Mouse (Mus musculus): ENCODE measurements at regions not wholly inside any gene's neighbourhood (a gene's known extent, or its start where the extent isn't known, plus 50 kb on each side); places are given as distances from the start of the nearest gene placed in this dataset.

- H3K27ac ChIP-seq (ENCODE audit: low read depth): no peak overlapping the region
- 78% methylated on average over 4 of the region's 4 CpGs for WGBS
- no peaks in the 10 kb centered on the region for H3K4me1 ChIP-seq (replicated peaks; ENCODE audit: control insufficient read depth, insufficient read depth, low read length)
- no peak overlapping the region for H3K4me3 ChIP-seq (ENCODE audit: low read depth, low read length)
- DNase-seq (ENCODE audit: low spot score) (no peak), ATAC-seq (replicated peaks; ENCODE audit: low FRiP score, low TSS enrichment, low read depth) (no peak)
- no peak overlapping the region for H3K4me2 ChIP-seq (ENCODE audit: low read length)
- no peaks in the 10 kb centered on the region for H3K9me3 ChIP-seq (ENCODE audit: control insufficient read depth, low read length)
- no peaks in the 10 kb centered on the region for H3K36me3 ChIP-seq (ENCODE audit: control insufficient read depth, insufficient read depth, low read length)
- no peaks in the 10 kb centered on the region for H3K27me3 ChIP-seq (replicated peaks; ENCODE audit: control insufficient read depth, insufficient read depth, low read length)
- no peak overlapping the region for H3K9ac ChIP-seq (ENCODE audit: low read length)
Measured at GRCm38 (mm10) chr14:58510790-58511189, 440.4 kb downstream of the Fgf9 start.

- WGBS: 75% methylated on average over 4 of the region's 4 CpGs
- Histone ChIP-seq H3K27ac (ENCODE audit: low read depth) (no peak overlapping the region), H3K36me3 (ENCODE audit: control insufficient read depth, insufficient read depth, low read length) (no peaks in the 10 kb centered on the region), H3K9me3 (ENCODE audit: control insufficient read depth, low read length) (no peaks in the 10 kb centered on the region), H3K4me3 (ENCODE audit: low read depth, low read length) (no peak overlapping the region), H3K27me3 (replicated peaks; ENCODE audit: control insufficient read depth, insufficient read depth, low read length) (no peaks in the 10 kb centered on the region), H3K4me1 (replicated peaks; ENCODE audit: control insufficient read depth, insufficient read depth, low read length) (no peaks in the 10 kb centered on the region), H3K9ac (ENCODE audit: low read length) (no peak overlapping the region), H3K4me2 (ENCODE audit: low read length) (no peak overlapping the region)
- ATAC-seq (replicated peaks; ENCODE audit: low FRiP score, low TSS enrichment, low read depth) (no peak), DNase-seq (ENCODE audit: low spot score) (no peak)
Measured at GRCm38 (mm10) chr14:58509106-58509505, 438.8 kb downstream of the Fgf9 start.

GRCm38 (mm10) chr14:58506490-58506889 lies 436.1 kb downstream of the Fgf9 start:
- no peak for ATAC-seq (replicated peaks; ENCODE audit: low FRiP score, low TSS enrichment, low read depth)
- no peak for DNase-seq (ENCODE audit: low spot score)
- H3K9me3 ChIP-seq (ENCODE audit: control insufficient read depth, low read length): no peaks in the 10 kb centered on the region
- H3K4me1 ChIP-seq (replicated peaks; ENCODE audit: control insufficient read depth, insufficient read depth, low read length): no peaks in the 10 kb centered on the region
- no peaks in the 10 kb centered on the region for H3K36me3 ChIP-seq (ENCODE audit: control insufficient read depth, insufficient read depth, low read length)
- no peak overlapping the region for H3K27ac ChIP-seq (ENCODE audit: low read depth)
- WGBS: 54% methylated on average over 3 of the region's 3 CpGs
- H3K27me3 ChIP-seq (replicated peaks; ENCODE audit: control insufficient read depth, insufficient read depth, low read length): no peaks in the 10 kb centered on the region
- H3K4me2 ChIP-seq (ENCODE audit: low read length): no peak overlapping the region
- no peak overlapping the region for H3K9ac ChIP-seq (ENCODE audit: low read length)
- H3K4me3 ChIP-seq (ENCODE audit: low read depth, low read length): no peak overlapping the region

GRCm38 (mm10) chr14:58505841-58506240 lies 435.5 kb downstream of the Fgf9 start:
- DNase-seq (ENCODE audit: low spot score): no peak
- Histone ChIP-seq H3K36me3 (ENCODE audit: control insufficient read depth, insufficient read depth, low read length) (no peaks in the 10 kb centered on the region), H3K27ac (ENCODE audit: low read depth) (no peak overlapping the region), H3K9me3 (ENCODE audit: control insufficient read depth, low read length) (no peaks in the 10 kb centered on the region), H3K4me2 (ENCODE audit: low read length) (no peak overlapping the region), H3K4me3 (ENCODE audit: low read depth, low read length) (no peak overlapping the region), H3K4me1 (replicated peaks; ENCODE audit: control insufficient read depth, insufficient read depth, low read length) (no peaks in the 10 kb centered on the region), H3K9ac (ENCODE audit: low read length) (no peak overlapping the region), H3K27me3 (replicated peaks; ENCODE audit: control insufficient read depth, insufficient read depth, low read length) (no peaks in the 10 kb centered on the region)
- no peak for ATAC-seq (replicated peaks; ENCODE audit: low FRiP score, low TSS enrichment, low read depth)

- DNase-seq (ENCODE audit: low spot score) (no peak), ATAC-seq (replicated peaks; ENCODE audit: low FRiP score, low TSS enrichment, low read depth) (no peak)
- no peak overlapping the region for H3K4me3 ChIP-seq (ENCODE audit: low read depth, low read length)
- H3K27ac ChIP-seq (ENCODE audit: low read depth): no peak overlapping the region
- H3K4me2 ChIP-seq (ENCODE audit: low read length): no peak overlapping the region
- H3K27me3 ChIP-seq (replicated peaks; ENCODE audit: control insufficient read depth, insufficient read depth, low read length): no peaks in the 10 kb centered on the region
- WGBS: 60% methylated on average over 8 of the region's 8 CpGs
- H3K4me1 ChIP-seq (replicated peaks; ENCODE audit: control insufficient read depth, insufficient read depth, low read length): peaks cover 5% of the 10 kb centered on the region
- no peaks in the 10 kb centered on the region for H3K36me3 ChIP-seq (ENCODE audit: control insufficient read depth, insufficient read depth, low read length)
- no peaks in the 10 kb centered on the region for H3K9me3 ChIP-seq (ENCODE audit: control insufficient read depth, low read length)
- H3K9ac ChIP-seq (ENCODE audit: low read length): no peak overlapping the region
Measured at GRCm38 (mm10) chr14:58502890-58503289, 432.5 kb downstream of the Fgf9 start.

GRCm38 (mm10) chr14:58500014-58500413 lies 429.7 kb downstream of the Fgf9 start:
- Histone ChIP-seq H3K4me3 (ENCODE audit: low read depth, low read length) (no peak overlapping the region), H3K27ac (ENCODE audit: low read depth) (peak overlapping the region; percentile 27; the same call in 1 of the 2 replicates), H3K4me1 (replicated peaks; ENCODE audit: control insufficient read depth, insufficient read depth, low read length) (peaks cover 5% of the 10 kb centered on the region), H3K9ac (ENCODE audit: low read length) (no peak overlapping the region), H3K4me2 (ENCODE audit: low read length) (no peak overlapping the region), H3K27me3 (replicated peaks; ENCODE audit: control insufficient read depth, insufficient read depth, low read length) (no peaks in the 10 kb centered on the region), H3K36me3 (ENCODE audit: control insufficient read depth, insufficient read depth, low read length) (no peaks in the 10 kb centered on the region), H3K9me3 (ENCODE audit: control insufficient read depth, low read length) (no peaks in the 10 kb centered on the region)
- WGBS: 32% methylated on average over 2 of the region's 2 CpGs
- DNase-seq (ENCODE audit: low spot score): no peak
- no peak for ATAC-seq (replicated peaks; ENCODE audit: low FRiP score, low TSS enrichment, low read depth)

- no peak overlapping the region for H3K4me2 ChIP-seq (ENCODE audit: low read length)
- WGBS: 31% methylated on average over 6 of the region's 6 CpGs
- no peak overlapping the region for H3K4me3 ChIP-seq (ENCODE audit: low read depth, low read length)
- no peaks in the 10 kb centered on the region for H3K9me3 ChIP-seq (ENCODE audit: control insufficient read depth, low read length)
- DNase-seq (ENCODE audit: low spot score) (no peak), ATAC-seq (replicated peaks; ENCODE audit: low FRiP score, low TSS enrichment, low read depth) (no peak)
- H3K4me1 ChIP-seq (replicated peaks; ENCODE audit: control insufficient read depth, insufficient read depth, low read length): peaks cover 5% of the 10 kb centered on the region
- no peaks in the 10 kb centered on the region for H3K27me3 ChIP-seq (replicated peaks; ENCODE audit: control insufficient read depth, insufficient read depth, low read length)
- H3K9ac ChIP-seq (ENCODE audit: low read length): no peak overlapping the region
- H3K36me3 ChIP-seq (ENCODE audit: control insufficient read depth, insufficient read depth, low read length): no peaks in the 10 kb centered on the region
- H3K27ac ChIP-seq (ENCODE audit: low read depth): peak overlapping the region; percentile 27; the same call in 1 of the 2 replicates
Measured at GRCm38 (mm10) chr14:58499501-58499900, 429.2 kb downstream of the Fgf9 start.

- H3K27ac ChIP-seq (ENCODE audit: low read depth): peak overlapping the region; percentile 22; the same call in 1 of the 2 replicates
- WGBS: 62% methylated on average over 7 of the region's 7 CpGs
Measured at GRCm38 (mm10) chr14:58499071-58499470, 428.7 kb downstream of the Fgf9 start.

GRCm38 (mm10) chr14:58496902-58497301 lies 426.6 kb downstream of the Fgf9 start:
- peaks cover 5% of the 10 kb centered on the region for H3K4me1 ChIP-seq (replicated peaks; ENCODE audit: control insufficient read depth, insufficient read depth, low read length)
- no peaks in the 10 kb centered on the region for H3K36me3 ChIP-seq (ENCODE audit: control insufficient read depth, insufficient read depth, low read length)
- H3K9me3 ChIP-seq (ENCODE audit: control insufficient read depth, low read length): no peaks in the 10 kb centered on the region
- no peaks in the 10 kb centered on the region for H3K27me3 ChIP-seq (replicated peaks; ENCODE audit: control insufficient read depth, insufficient read depth, low read length)
- DNase-seq (ENCODE audit: low spot score): no peak
- H3K4me3 ChIP-seq (ENCODE audit: low read depth, low read length): no peak overlapping the region
- no peak overlapping the region for H3K4me2 ChIP-seq (ENCODE audit: low read length)
- H3K27ac ChIP-seq (ENCODE audit: low read depth): no peak overlapping the region
- 92% methylated on average over 3 of the region's 3 CpGs for WGBS
- ATAC-seq (replicated peaks; ENCODE audit: low FRiP score, low TSS enrichment, low read depth): no peak
- no peak overlapping the region for H3K9ac ChIP-seq (ENCODE audit: low read length)

More at GRCm38 (mm10) chr14:58499071-58499470, 428.7 kb downstream of the Fgf9 start:
- DNase-seq (ENCODE audit: low spot score) (no peak), ATAC-seq (replicated peaks; ENCODE audit: low FRiP score, low TSS enrichment, low read depth) (no peak)
- Histone ChIP-seq H3K4me3 (ENCODE audit: low read depth, low read length) (no peak overlapping the region), H3K9me3 (ENCODE audit: control insufficient read depth, low read length) (no peaks in the 10 kb centered on the region), H3K27me3 (replicated peaks; ENCODE audit: control insufficient read depth, insufficient read depth, low read length) (no peaks in the 10 kb centered on the region), H3K9ac (ENCODE audit: low read length) (no peak overlapping the region), H3K4me2 (ENCODE audit: low read length) (no peak overlapping the region), H3K4me1 (replicated peaks; ENCODE audit: control insufficient read depth, insufficient read depth, low read length) (peaks cover 5% of the 10 kb centered on the region), H3K36me3 (ENCODE audit: control insufficient read depth, insufficient read depth, low read length) (no peaks in the 10 kb centered on the region)

Data from intestine, embryonic 14.5 days (tissue).